Mouse (Mus musculus): Measurements from ENCODE around the gene Tnip1. TPM values are rescaled to one million over a fixed set of nuclear protein-coding genes. Genes with fewer than 3 reads are reported as not detected.

Gene Tnip1
- total and polyA plus RNA-seq, 3 experiments: 36.1 to 137 (median 67.8) TPM

DNA sequence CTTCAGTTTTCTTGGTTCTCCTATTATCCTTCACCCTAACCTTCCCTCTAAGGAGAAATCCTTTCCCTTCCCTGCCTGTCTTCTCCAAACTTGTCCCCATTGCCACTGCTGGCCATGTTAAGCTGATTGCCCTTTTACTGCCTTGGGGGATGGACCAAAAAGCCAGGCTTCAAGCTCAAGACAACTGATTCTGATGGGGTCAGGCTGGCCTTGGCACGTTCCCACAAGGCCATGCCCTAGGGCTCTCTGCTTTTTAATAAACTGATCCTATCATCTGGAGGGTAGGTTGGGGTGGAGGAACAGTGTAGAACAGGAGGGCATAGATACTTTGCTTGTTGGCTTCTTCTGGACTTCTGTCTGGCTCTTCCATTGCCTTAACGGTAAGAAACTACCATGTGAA is 77.3 kb downstream of the Tnip1 start:
- in situ Hi-C loops (cut with MboI; ENCODE audit: low pct_ligation_motif_present, low pct_unique_long_range_greater_than_20kb, low sequenced_read_pairs) (loop anchor here (5.0 to 25.0 kb wide), 4 partner anchors 42 to 502 kb away; partner anchors contain the start of gene Slc36a3), dilution Hi-C loops (cut with MboI; ENCODE audit: extremely low pct_ligation_motif_present, extremely low pct_unique_long_range_greater_than_20kb, low sequenced_read_pairs) (no loop called here)
- no peak overlapping the region for H3K4me2 ChIP-seq (ENCODE audit: insufficient read depth, low read depth, poor library complexity, severe bottlenecking)
- H3K36me3 ChIP-seq (replicated peaks in 1 of 2; ENCODE audit: control insufficient read depth in 1 of 2, insufficient read depth in 1 of 2, low read length in 1 of 2): no peaks in the 10 kb centered on the region
- H3K79me2 ChIP-seq (replicated peaks; ENCODE audit: control insufficient read depth, extremely low read depth, insufficient read depth, poor library complexity, severe bottlenecking): no peaks in the 10 kb centered on the region
- peaks cover 5 to 13% of the 10 kb centered on the region in 2 experiments for H3K4me1 ChIP-seq (ENCODE audit: control insufficient read depth in 1 of 2, insufficient read depth in 2 of 2)
- H3K9ac ChIP-seq (ENCODE audit: insufficient read depth, low read depth): no peak overlapping the region
- H3K27me3 ChIP-seq (replicated peaks): no peaks in the 10 kb centered on the region
- no peaks in the 10 kb centered on the region for H3K9me3 ChIP-seq (replicated peaks; ENCODE audit: low read length)
- no peak for DNase-seq (ENCODE audit: extremely low read depth)
- H3K4me3 ChIP-seq (replicated peaks in 1 of 3; ENCODE audit: low read depth in 2 of 3, low read length in 2 of 3, poor library complexity in 1 of 3): no peak overlapping the region
- no peak for TF ChIP-seq MYC (IDR thresholded peaks at IDR 0.05; ENCODE audit: low read depth, low read length)
- no peak for TF ChIP-seq RAD21 (IDR thresholded peaks at IDR 0.05; ENCODE audit: low read depth, low read length)
- no peak for TF ChIP-seq IRF4 (IDR thresholded peaks at IDR 0.05; ENCODE audit: low read depth, low read length)
- no peak overlapping the region for H3K27ac ChIP-seq (ENCODE audit: insufficient read depth, low read depth)

DNA sequence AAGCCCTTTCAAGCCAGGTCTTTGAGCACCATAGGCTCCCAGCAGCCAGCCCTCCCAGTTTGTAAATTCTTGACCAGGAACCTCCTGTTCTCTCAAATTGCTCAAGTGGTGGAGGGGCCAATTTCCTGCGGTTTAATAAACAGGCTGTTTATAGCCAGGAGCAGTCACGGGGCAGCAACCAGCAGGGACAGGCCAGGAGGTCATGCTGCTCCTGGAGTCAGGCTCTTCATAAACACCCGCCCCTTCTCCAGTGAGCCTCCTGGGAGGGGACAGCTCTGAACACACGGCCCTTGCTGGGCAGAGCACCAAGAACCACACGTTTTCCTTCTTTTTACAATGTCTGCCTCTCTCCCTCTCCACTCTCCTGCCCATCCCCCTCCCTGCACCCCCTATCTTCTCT is 77.8 kb downstream of the Tnip1 start:
- in situ Hi-C loops (cut with MboI; ENCODE audit: low pct_ligation_motif_present, low pct_unique_long_range_greater_than_20kb, low sequenced_read_pairs) (loop anchor here (5.0 to 25.0 kb wide), 4 partner anchors 42 to 502 kb away; partner anchors contain the start of gene Slc36a3), dilution Hi-C loops (cut with MboI; ENCODE audit: extremely low pct_ligation_motif_present, extremely low pct_unique_long_range_greater_than_20kb, low sequenced_read_pairs) (no loop called here)
- TF ChIP-seq UBTF (IDR thresholded peaks at IDR 0.05; ENCODE audit: low read depth, low read length) (no peak), ZMIZ1 (IDR thresholded peaks at IDR 0.05; ENCODE audit: low read depth, low read length) (no peak), ZKSCAN1 (IDR thresholded peaks at IDR 0.05; ENCODE audit: borderline replicate concordance, low read depth, low read length) (no peak), JUN (IDR thresholded peaks at IDR 0.05; ENCODE audit: insufficient read depth, low read depth, low read length) (no peak), TBP (conservative IDR thresholded peaks at IDR 0.05; ENCODE audit: low read depth, low read length) (no peak), GABPA (IDR thresholded peaks at IDR 0.05; ENCODE audit: insufficient replicate concordance, low read depth, low read length) (no peak), USF2 (conservative IDR thresholded peaks at IDR 0.05; ENCODE audit: low read depth, low read length) (no peak), CHD1 (IDR thresholded peaks at IDR 0.05; ENCODE audit: low read depth, low read length) (no peak), ELF1 (IDR thresholded peaks at IDR 0.05; ENCODE audit: low read depth, low read length) (no peak), USF1 (IDR thresholded peaks at IDR 0.05; ENCODE audit: low read depth, low read length) (no peak), PAX5 (IDR thresholded peaks at IDR 0.05; ENCODE audit: low read length) (no peak), CTCF (conservative IDR thresholded peaks at IDR 0.05 in 1 of 2, IDR thresholded peaks at IDR 0.05 in 1 of 2; ENCODE audit: low read depth in 2 of 2, low read length in 2 of 2) (no peak), NELFE (IDR thresholded peaks at IDR 0.05; ENCODE audit: low read depth, low read length) (no peak), ZC3H11A (IDR thresholded peaks at IDR 0.05; ENCODE audit: low read depth, low read length) (no peak), EP300 (IDR thresholded peaks at IDR 0.05; ENCODE audit: low read length) (no peak), IRF4 (IDR thresholded peaks at IDR 0.05; ENCODE audit: low read depth, low read length) (no peak)
- Histone ChIP-seq H3K4me3 (replicated peaks in 1 of 3; ENCODE audit: low read depth in 2 of 3, low read length in 2 of 3, poor library complexity in 1 of 3) (no peak overlapping the region), H3K9ac (ENCODE audit: insufficient read depth, low read depth) (no peak overlapping the region), H3K79me2 (replicated peaks; ENCODE audit: control insufficient read depth, extremely low read depth, insufficient read depth, poor library complexity, severe bottlenecking) (no peaks in the 10 kb centered on the region), H3K4me2 (ENCODE audit: insufficient read depth, low read depth, poor library complexity, severe bottlenecking) (no peak overlapping the region), H3K9me3 (replicated peaks; ENCODE audit: low read length) (no peaks in the 10 kb centered on the region), H3K27ac (ENCODE audit: insufficient read depth, low read depth) (no peak overlapping the region), H3K27me3 (replicated peaks) (no peaks in the 10 kb centered on the region), H3K36me3 (replicated peaks in 1 of 2; ENCODE audit: control insufficient read depth in 1 of 2, insufficient read depth in 1 of 2, low read length in 1 of 2) (no peaks in the 10 kb centered on the region), H3K4me1 (ENCODE audit: control insufficient read depth in 1 of 2, insufficient read depth in 2 of 2) (peaks cover 3 to 13% of the 10 kb centered on the region in 2 experiments)
- no peak for DNase-seq (ENCODE audit: extremely low read depth)
